Mouse (Mus musculus) bone marrow, adult 2 months (tissue): ENCODE results near the gene Rcc2. TPM values are rescaled to one million over a fixed set of nuclear protein-coding genes. Genes with fewer than 3 reads are reported as not detected.

Source experiments
- H3K27ac ChIP-seq: fragments of 200-500 bp; 2 replicates; pipeline ENCODE4 v1.5.1; 2012; ENCODE audit warnings: low read depth, mild to moderate bottlenecking, control low read depth, inconsistent platforms, low read length; ENCODE audit not compliant: control insufficient read depth, poor library complexity, insufficient read depth
- H3K4me1 ChIP-seq: fragments of 200-500 bp; 2 replicates; pipeline ENCODE4 v1.6.1; 2011; ENCODE audit warnings: low read length; ENCODE audit not compliant: control insufficient read depth, insufficient read depth
- H3K4me3 ChIP-seq: fragments of 200-500 bp; replicated peaks from 2 replicates; pipeline ENCODE3; 2011; ENCODE audit warnings: mild to moderate bottlenecking, low read depth, low read length, control low read depth; ENCODE audit not compliant: control insufficient read depth
- CTCF ChIP-seq: fragments of 200-500 bp; IDR thresholded peaks from 2 replicates; pipeline ENCODE4 v1.5.1; 2011; ENCODE audit warnings: low read length, control low read depth; ENCODE audit not compliant: control insufficient read depth, insufficient read depth
- POLR2A ChIP-seq: fragments of 200-500 bp; IDR thresholded peaks from 2 replicates; pipeline ENCODE4 v1.6.1; 2011; ENCODE audit warnings: low read depth, mild to moderate bottlenecking, control low read depth, low read length, borderline replicate concordance; ENCODE audit not compliant: control insufficient read depth
- WGBS: fragments of 180-500 bp; shearing (Covaris S2); methylation state at CpG from one replicate; pipeline ENCODE4 v1.1.7; 2018; 5-methylcytosine and 5-hydroxymethylcytosine counted together
- polyA plus RNA-seq: library from polyadenylated mRNA; stranded (reverse); fragments of >200 nt; gene quantifications from 2 replicates; pipeline ENCODE4 v1.2.4, GENCODE M21; 2011; ENCODE audit warnings: low replicate concordance; ENCODE audit not compliant: missing spikeins, insufficient read depth, insufficient read length

Gene Rcc2
- polyA plus RNA-seq, 1 experiment, result 105 TPM

- H3K4me1 ChIP-seq, result no peaks in the 10 kb centered on the region; the same call in none of the 2 replicates
Observed at GRCm38 (mm10) chr4:140702611-140703327, 2.4 kb downstream of the Rcc2 start.

GRCm38 (mm10) chr4:140703636-140704035 lies 3.3 kb downstream of the Rcc2 start:
- H3K27ac ChIP-seq, result no peak overlapping the region
- TF ChIP-seq POLR2A (no peak), CTCF (no peak)
- H3K4me3 ChIP-seq, result no peak overlapping the region
- WGBS, result 37% methylated on average over 8 of the region's 8 CpGs
- no peaks in the 10 kb centered on the region; the same call in none of the 2 replicates for H3K4me1 ChIP-seq

More at GRCm38 (mm10) chr4:140702611-140703327, 2.4 kb downstream of the Rcc2 start:
- H3K4me3 ChIP-seq, result peak overlapping the region; percentile 54
- WGBS, result 2% methylated on average over 51 of the region's 68 CpGs
- peak overlapping the region; percentile 54; the same call in 1 of the 2 replicates for H3K27ac ChIP-seq
- no peak for TF ChIP-seq CTCF
- TF ChIP-seq POLR2A, result peak; percentile 21; the same call in 1 of the 2 replicates

GRCm38 (mm10) chr4:140704166-140704565 lies 3.8 kb downstream of the Rcc2 start:
- H3K4me3 ChIP-seq, result no peak overlapping the region
- no peak for TF ChIP-seq POLR2A
- TF ChIP-seq CTCF, result no peak
- WGBS, result 41% methylated on average over 4 of the region's 4 CpGs
- no peaks in the 10 kb centered on the region; the same call in none of the 2 replicates for H3K4me1 ChIP-seq
- no peak overlapping the region; the same call in 1 of the 2 replicates for H3K27ac ChIP-seq

- Histone ChIP-seq H3K4me1 (no peaks in the 10 kb centered on the region; the same call in 1 of the 2 replicates), H3K4me3 (no peak overlapping the region), H3K27ac (no peak overlapping the region)
- 74% methylated on average over 4 of the region's 4 CpGs for WGBS
- TF ChIP-seq CTCF (no peak), POLR2A (no peak)
Observed at GRCm38 (mm10) chr4:140707615-140708014, 7.3 kb downstream of the Rcc2 start.

GRCm38 (mm10) chr4:140708297-140708927 lies 8.1 kb downstream of the Rcc2 start:
- Histone ChIP-seq H3K27ac (no peak overlapping the region), H3K4me1 (no peaks in the 10 kb centered on the region; the same call in 1 of the 2 replicates), H3K4me3 (no peak overlapping the region)
- WGBS, result 83% methylated on average over 18 of the region's 18 CpGs
- no peak for TF ChIP-seq POLR2A

- no peak overlapping the region for H3K4me3 ChIP-seq
- no peak overlapping the region for H3K27ac ChIP-seq
- WGBS, result 87% methylated on average over 7 of the region's 7 CpGs
- TF ChIP-seq POLR2A (no peak), CTCF (no peak)
- H3K4me1 ChIP-seq, result no peaks in the 10 kb centered on the region; the same call in 1 of the 2 replicates
Observed at GRCm38 (mm10) chr4:140709111-140709510, 8.8 kb downstream of the Rcc2 start.

GRCm38 (mm10) chr4:140709617-140710016 lies 9.3 kb downstream of the Rcc2 start:
- WGBS, result 86% methylated on average over 10 of the region's 10 CpGs
- TF ChIP-seq CTCF (no peak), POLR2A (no peak)
- no peaks in the 10 kb centered on the region for H3K4me1 ChIP-seq
- H3K4me3 ChIP-seq, result no peak overlapping the region
- H3K27ac ChIP-seq, result no peak overlapping the region

GRCm38 (mm10) chr4:140710781-140711180 lies 10.4 kb downstream of the Rcc2 start:
- TF ChIP-seq POLR2A (no peak), CTCF (no peak)
- 84% methylated on average over 10 of the region's 10 CpGs for WGBS
- no peak overlapping the region; the same call in 1 of the 2 replicates for H3K27ac ChIP-seq
- H3K4me1 ChIP-seq, result no peaks in the 10 kb centered on the region
- no peak overlapping the region for H3K4me3 ChIP-seq

GRCm38 (mm10) chr4:140711360-140711759 lies 11.0 kb downstream of the Rcc2 start:
- H3K27ac ChIP-seq, result no peak overlapping the region
- no peak overlapping the region for H3K4me3 ChIP-seq
- TF ChIP-seq CTCF (no peak), POLR2A (no peak)
- WGBS, result 91% methylated on average over 5 of the region's 5 CpGs
- H3K4me1 ChIP-seq, result no peaks in the 10 kb centered on the region
